Mouse (Mus musculus): ENCODE measurements around the gene Osr1. TPM values are rescaled to one million over a fixed set of nuclear protein-coding genes. Genes with fewer than 3 reads are reported as not detected.

The Osr1 gene
- total and polyA plus RNA-seq, 3 experiments = not detected

GRCm38 (mm10) chr12:9574244-9574871 is 4.4 kb downstream of the Osr1 start:
- Histone ChIP-seq H3K9me3 (replicated peaks; ENCODE audit: insufficient read depth, low read length) (no peaks in the 10 kb centered on the region), H3K27ac (ENCODE audit: control insufficient read depth, low read depth, low read length) (no peak overlapping the region), H3K79me2 (ENCODE audit: control insufficient read depth, insufficient read depth, low read length, poor library complexity) (no peaks in the 10 kb centered on the region), H3K27me3 (ENCODE audit: control insufficient read depth in 1 of 2, insufficient read depth in 2 of 2, low read length in 2 of 2) (no peaks in the 10 kb centered on the region), H3K9ac (ENCODE audit: control insufficient read depth, low read depth, low read length, poor library complexity, severe bottlenecking) (no peak overlapping the region), H3K36me3 (ENCODE audit: control insufficient read depth in 1 of 2, insufficient read depth in 2 of 2, low read length in 2 of 2) (no peaks in the 10 kb centered on the region), H3K4me3 (ENCODE audit: control insufficient read depth in 1 of 2, insufficient read depth in 1 of 2, low read depth in 2 of 2, low read length in 2 of 2) (no peak overlapping the region), H3K4me1 (ENCODE audit: control insufficient read depth in 1 of 2, insufficient read depth in 2 of 2, low read length in 2 of 2) (no peaks in the 10 kb centered on the region)
- TF ChIP-seq ZC3H11A (IDR thresholded peaks at IDR 0.05; ENCODE audit: low read depth, low read length) (no peak), MYB (IDR thresholded peaks at IDR 0.05; ENCODE audit: low read depth, low read length) (no peak), MEF2A (IDR thresholded peaks at IDR 0.05; ENCODE audit: extremely low read depth, insufficient replicate concordance, low read depth, low read length, poor library complexity, severe bottlenecking) (no peak)
- DNase-seq (ENCODE audit: low read depth, low spot score) = no peak

- DNase-seq (ENCODE audit: low read depth, low spot score) = no peak
- TF ChIP-seq CHD1 (IDR thresholded peaks at IDR 0.05; ENCODE audit: low read depth, low read length) (no peak), ZNF384 (IDR thresholded peaks at IDR 0.05; ENCODE audit: low read depth, low read length) (no peak), ETS1 (IDR thresholded peaks at IDR 0.05; ENCODE audit: low read depth, low read length) (no peak), MAX (IDR thresholded peaks at IDR 0.05; ENCODE audit: low read length) (no peak), JUND (IDR thresholded peaks at IDR 0.05; ENCODE audit: low read depth, low read length) (no peak), RCOR1 (IDR thresholded peaks at IDR 0.05; ENCODE audit: low read depth, low read length) (no peak), MAFK (IDR thresholded peaks at IDR 0.05; ENCODE audit: borderline replicate concordance, low read depth, low read length) (no peak)
- Histone ChIP-seq H3K79me2 (ENCODE audit: control insufficient read depth, insufficient read depth, low read length, poor library complexity) (no peaks in the 10 kb centered on the region), H3K4me3 (ENCODE audit: control insufficient read depth in 1 of 2, insufficient read depth in 1 of 2, low read depth in 2 of 2, low read length in 2 of 2) (no peak overlapping the region), H3K27me3 (ENCODE audit: control insufficient read depth in 1 of 2, insufficient read depth in 2 of 2, low read length in 2 of 2) (no peaks in the 10 kb centered on the region), H3K9ac (ENCODE audit: control insufficient read depth, low read depth, low read length, poor library complexity, severe bottlenecking) (no peak overlapping the region), H3K4me1 (ENCODE audit: control insufficient read depth in 1 of 2, insufficient read depth in 2 of 2, low read length in 2 of 2) (no peaks in the 10 kb centered on the region), H3K36me3 (ENCODE audit: control insufficient read depth in 1 of 2, insufficient read depth in 2 of 2, low read length in 2 of 2) (no peaks in the 10 kb centered on the region), H3K27ac (ENCODE audit: control insufficient read depth, low read depth, low read length) (no peak overlapping the region), H3K9me3 (replicated peaks; ENCODE audit: insufficient read depth, low read length) (no peaks in the 10 kb centered on the region)
Observed at GRCm38 (mm10) chr12:9575158-9576042, 5.5 kb downstream of the Osr1 start.

- Histone ChIP-seq H3K27ac (ENCODE audit: control insufficient read depth, low read depth, low read length) (no peak overlapping the region), H3K4me1 (ENCODE audit: control insufficient read depth in 1 of 2, insufficient read depth in 2 of 2, low read length in 2 of 2) (no peaks in the 10 kb centered on the region), H3K79me2 (ENCODE audit: control insufficient read depth, insufficient read depth, low read length, poor library complexity) (no peaks in the 10 kb centered on the region), H3K36me3 (ENCODE audit: control insufficient read depth in 1 of 2, insufficient read depth in 2 of 2, low read length in 2 of 2) (no peaks in the 10 kb centered on the region), H3K4me3 (ENCODE audit: control insufficient read depth in 1 of 2, insufficient read depth in 1 of 2, low read depth in 2 of 2, low read length in 2 of 2) (no peak overlapping the region), H3K9ac (ENCODE audit: control insufficient read depth, low read depth, low read length, poor library complexity, severe bottlenecking) (no peak overlapping the region), H3K9me3 (replicated peaks; ENCODE audit: insufficient read depth, low read length) (no peaks in the 10 kb centered on the region), H3K27me3 (ENCODE audit: control insufficient read depth in 1 of 2, insufficient read depth in 2 of 2, low read length in 2 of 2) (no peaks in the 10 kb centered on the region)
- no peak for TF ChIP-seq NELFE (IDR thresholded peaks at IDR 0.05; ENCODE audit: low read depth, low read length)
- TF ChIP-seq ZMIZ1 (IDR thresholded peaks at IDR 0.05; ENCODE audit: low read depth, low read length) = no peak
- no peak for TF ChIP-seq BHLHE40 (IDR thresholded peaks at IDR 0.05; ENCODE audit: borderline replicate concordance, low read depth, low read length)
- no peak for TF ChIP-seq MYB (IDR thresholded peaks at IDR 0.05; ENCODE audit: low read depth, low read length)
- no peak for TF ChIP-seq NRF1 (IDR thresholded peaks at IDR 0.05; ENCODE audit: insufficient read depth, low read depth, low read length, poor library complexity, severe bottlenecking)
- DNase-seq (ENCODE audit: low read depth, low spot score) = no peak
Observed at GRCm38 (mm10) chr12:9576043-9576538, 6.2 kb downstream of the Osr1 start.
